Mouse (Mus musculus): ENCODE results near the gene Mdm2.
A peak's percentile ranks its signal among the peaks of the same experiment; 100 is the strongest.

The Mdm2 gene

GRCm38 (mm10) chr10:117696827-117697560, 13.6 kb downstream of the Mdm2 start:
- no peak for DNase-seq (ENCODE audit: low read depth)

- no peak for DNase-seq (ENCODE audit: low read depth)
These were observed 14.3 kb downstream of the Mdm2 start for GRCm38 (mm10) chr10:117696021-117696826.

DNA sequence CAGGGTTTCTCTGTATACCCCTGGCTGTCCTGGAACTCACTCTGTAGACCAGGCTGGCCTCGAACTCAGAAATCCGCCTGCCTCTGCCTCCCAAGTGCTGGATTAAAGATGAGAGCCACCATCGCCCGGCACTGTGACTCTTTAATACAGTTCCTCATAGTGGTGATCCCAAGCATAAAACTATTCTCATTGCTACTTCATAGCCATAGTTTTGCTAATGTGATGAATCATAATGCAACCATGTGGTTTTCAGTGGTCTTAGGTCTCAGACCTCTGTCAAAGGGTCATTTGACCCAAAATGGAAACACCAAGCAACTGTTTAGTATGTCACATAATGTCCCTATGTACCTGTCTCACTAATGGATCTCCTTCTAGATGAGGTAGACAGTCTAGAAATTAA, 15.0 kb downstream of the Mdm2 start:
- DNase-seq (ENCODE audit: low read depth) = no peak

DNA sequence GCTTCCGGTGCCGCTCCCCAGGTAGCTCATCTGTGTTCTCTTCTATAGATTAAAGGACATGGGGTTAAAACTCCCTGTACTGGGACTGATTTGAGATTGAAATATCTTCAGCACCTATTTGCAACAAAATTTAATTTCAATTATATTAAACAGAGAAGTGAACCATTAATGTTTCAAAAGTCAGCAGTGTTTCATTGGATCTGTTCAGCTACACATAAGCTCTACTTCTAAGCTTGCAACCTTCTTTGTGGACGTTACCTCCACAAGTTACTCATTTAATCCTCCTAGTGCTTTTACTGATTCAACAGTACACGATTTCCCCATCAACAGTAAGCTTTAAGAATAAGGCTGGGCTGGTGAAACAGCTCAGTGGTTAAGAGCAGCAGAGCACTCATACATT, 15.5 kb downstream of the Mdm2 start:
- DNase-seq (ENCODE audit: low read depth) = no peak

GRCm38 (mm10) chr10:117694255-117694953, 16.2 kb downstream of the Mdm2 start:
- DNase-seq (ENCODE audit: low read depth) = no peak

GRCm38 (mm10) chr10:117692953-117693352, 17.6 kb downstream of the Mdm2 start:
- no peak for DNase-seq (ENCODE audit: low read depth)

GRCm38 (mm10) chr10:117692173-117692572, 18.4 kb downstream of the Mdm2 start:
- DNase-seq (ENCODE audit: low read depth) = no peak

DNA sequence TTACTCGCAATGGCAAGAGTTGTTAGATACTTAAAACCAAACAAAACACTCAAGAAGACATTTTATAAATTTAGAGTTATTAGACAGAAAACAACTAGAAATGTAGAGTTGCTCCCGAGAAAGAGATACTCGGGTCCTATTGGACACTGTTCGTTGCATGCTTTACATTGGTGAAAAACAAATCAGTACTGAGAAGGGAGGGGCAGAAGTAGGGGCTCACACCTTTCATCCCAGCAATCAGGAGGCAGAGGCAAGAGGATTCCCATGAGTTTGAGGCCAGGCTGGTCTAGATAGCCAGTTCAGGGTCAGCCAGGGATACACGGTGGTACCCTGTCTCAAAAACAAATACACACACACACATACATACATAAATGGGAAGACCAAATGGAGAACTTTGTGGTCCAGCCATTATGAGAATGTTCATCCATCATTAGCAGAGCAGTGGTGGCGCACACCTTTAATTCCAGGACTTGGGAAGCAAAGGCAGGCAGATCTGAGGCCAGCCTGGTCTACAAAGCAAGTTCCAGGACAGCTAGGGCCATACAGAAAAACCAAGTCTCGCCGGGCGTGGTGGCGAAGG, 19.1 kb downstream of the Mdm2 start:
- no peak for DNase-seq (ENCODE audit: low read depth)

DNA sequence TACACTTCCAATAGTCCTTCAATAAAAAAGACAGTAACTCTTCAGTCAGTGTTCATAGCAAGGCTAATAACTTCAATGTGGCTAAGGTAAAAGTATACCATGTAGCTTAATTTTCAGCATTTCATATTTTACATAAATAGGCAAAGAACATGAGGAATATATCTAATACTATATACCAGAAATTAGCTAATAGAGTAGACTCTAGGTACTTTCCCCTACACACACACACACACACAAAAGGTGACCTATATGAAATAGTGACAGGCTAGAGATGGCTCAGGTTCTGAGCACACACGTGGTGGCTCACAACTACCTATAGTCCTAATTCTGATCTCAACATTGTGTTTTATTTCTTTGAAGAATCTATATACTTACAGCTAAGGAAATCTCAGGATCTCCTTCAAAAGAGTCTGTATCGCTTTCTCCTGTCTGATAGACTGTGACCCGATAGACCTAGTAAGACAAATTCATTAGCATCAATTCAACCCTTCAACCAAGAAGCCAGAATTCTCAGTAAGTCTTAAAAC, 19.7 kb downstream of the Mdm2 start:
- DNase-seq (ENCODE audit: low read depth) = no peak

- no peak for DNase-seq (ENCODE audit: low read depth)
These were observed 20.5 kb downstream of the Mdm2 start for GRCm38 (mm10) chr10:117690101-117690352.

DNA sequence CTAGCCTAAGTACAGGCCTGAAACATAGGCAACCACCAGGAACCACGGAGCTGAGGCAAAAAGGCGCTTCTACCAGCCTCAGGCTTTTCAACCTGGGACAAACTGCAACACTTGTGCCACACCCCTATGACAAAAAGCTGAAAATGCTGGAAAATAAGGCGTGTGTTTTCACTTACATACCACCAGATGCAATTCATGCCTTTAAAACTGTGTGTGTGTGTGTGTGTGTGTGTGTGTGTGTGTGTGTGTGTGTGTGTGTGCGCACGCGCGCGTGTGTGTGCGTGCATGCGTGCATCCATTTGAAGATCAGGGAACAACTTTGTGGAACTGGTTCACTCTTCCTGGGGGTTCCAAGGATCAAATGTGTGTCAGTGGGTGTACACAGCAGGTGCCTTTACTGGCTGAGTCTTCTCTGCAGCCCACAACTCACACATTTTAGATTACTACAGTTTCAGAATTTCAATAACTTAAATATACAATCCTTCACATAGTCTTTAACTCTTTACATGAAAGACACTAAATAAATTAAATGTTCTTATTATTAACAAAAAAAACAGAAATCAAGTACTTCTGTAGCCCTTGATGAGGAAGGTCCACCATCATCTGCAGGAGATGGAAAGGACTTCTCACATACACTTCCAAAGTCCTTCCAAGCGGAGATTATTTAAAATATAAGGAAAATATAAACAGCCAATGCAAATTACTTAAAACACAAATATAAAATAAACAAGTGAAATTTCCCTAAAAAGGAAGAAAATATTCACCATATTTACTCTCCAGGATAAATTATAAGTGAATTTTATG, 21.1 kb downstream of the Mdm2 start:
- DNase-seq (ENCODE audit: low read depth) = no peak

DNA sequence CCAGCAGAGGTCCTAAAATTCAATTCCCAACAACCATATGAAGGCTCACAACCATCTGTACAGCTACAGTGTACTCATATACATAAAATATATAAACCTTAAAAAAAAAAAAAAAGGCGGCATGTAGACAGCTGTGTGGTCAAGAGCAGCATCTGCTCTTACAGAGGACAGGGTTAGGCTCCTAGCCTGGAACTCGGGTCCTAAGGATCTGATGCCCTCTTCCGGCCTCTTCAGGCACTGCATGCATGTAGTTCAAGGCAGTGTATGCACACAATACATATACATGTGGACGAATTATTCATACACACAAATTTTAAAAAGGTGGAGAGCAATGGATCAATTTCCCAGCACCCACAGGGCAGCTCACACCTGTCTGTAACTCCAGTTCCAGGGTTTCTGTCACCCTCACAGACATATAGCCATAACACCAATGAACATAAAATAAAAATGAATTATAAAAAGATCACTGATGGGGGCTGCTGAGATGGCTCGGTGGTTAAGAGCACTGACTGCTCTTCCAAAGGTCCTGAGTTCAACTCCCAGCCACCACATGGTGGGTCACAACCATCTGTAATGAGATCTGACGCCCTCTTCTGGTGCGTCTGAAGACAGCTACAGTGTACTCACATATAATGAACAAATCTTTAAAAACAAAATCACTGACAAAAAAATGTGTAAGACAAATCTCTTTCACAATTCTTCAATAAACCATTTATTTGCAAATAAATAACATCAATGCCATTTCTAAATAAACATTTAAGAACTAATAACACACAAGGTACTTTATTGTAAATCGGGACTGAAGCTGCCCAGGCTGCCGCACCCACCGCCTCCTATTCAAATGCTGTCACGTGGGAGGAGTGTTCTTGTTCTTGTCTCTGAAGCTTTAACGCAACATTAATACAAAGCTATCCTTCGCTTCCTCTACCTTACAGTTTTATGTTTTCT, 22.1 kb downstream of the Mdm2 start:
- DNase-seq (ENCODE audit: low read depth) = peak; percentile 72

GRCm38 (mm10) chr10:117687577-117687976, 23.0 kb downstream of the Mdm2 start:
- peak; percentile 59 for DNase-seq (ENCODE audit: low read depth)

DNA sequence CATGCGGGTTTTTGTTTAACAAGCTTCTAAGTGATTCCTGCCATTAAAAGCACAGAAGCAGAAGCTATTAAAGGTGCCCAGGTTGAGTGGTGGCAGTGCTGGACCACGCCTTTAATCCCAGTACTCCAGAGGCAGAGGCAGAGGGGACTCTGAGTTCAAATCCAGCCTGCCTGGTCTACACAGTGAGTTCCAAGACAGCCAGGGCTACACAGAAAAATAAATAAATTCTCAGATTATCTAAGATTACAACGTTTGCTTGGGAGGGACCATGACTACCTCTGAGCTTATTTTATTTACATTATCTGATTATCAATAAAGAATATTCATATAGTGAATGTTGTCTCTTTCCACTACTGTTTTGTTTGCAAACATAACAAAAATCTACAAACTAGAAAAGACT, 23.5 kb downstream of the Mdm2 start:
- DNase-seq (ENCODE audit: low read depth) = no peak

- DNase-seq (ENCODE audit: low read depth) = no peak
These were observed 24.5 kb downstream of the Mdm2 start for GRCm38 (mm10) chr10:117685849-117686591.

- no peak for DNase-seq (ENCODE audit: low read depth)
These were observed 25.2 kb downstream of the Mdm2 start for GRCm38 (mm10) chr10:117685171-117685848.

GRCm38 (mm10) chr10:117684298-117685170, 26.0 kb downstream of the Mdm2 start:
- DNase-seq (ENCODE audit: low read depth) = peak; percentile 29

- DNase-seq (ENCODE audit: low read depth) = no peak
These were observed 26.9 kb downstream of the Mdm2 start for GRCm38 (mm10) chr10:117683734-117684037.
